Mouse (Mus musculus): ENCODE results near the gene Acr.

- TF ChIP-seq CTCF (IDR thresholded peaks at IDR 0.05; ENCODE audit: low read depth) = peak; percentile 37
- TF ChIP-seq EP300 (optimal IDR thresholded peaks at IDR 0.05) = no peak
These were observed 37.9 kb downstream of the Acr start for GRCm38 (mm10) chr15:89605822-89606570.
